In genomic region chr6:46166837-46167236, GRCm38 (mm10) we compare ENCODE assay signal across 15 mouse cellular contexts.
"Had no signal": no experiment of that assay in that cellular context is flagged by ENCODE, and none has a peak within 500 bp of the region (broad histone marks: within the 10 kb centered on the region; RNA-seq: fewer than 3 reads in every experiment).

No protein-coding gene starts in this region.

- H3K9me3 ChIP-seq: midbrain, embryonic 10.5 days; midbrain, embryonic 12.5 days; neural tube, embryonic 12.5 days; stomach, embryonic 15.5 days had no signal

- H3K4me1 ChIP-seq: midbrain, embryonic 10.5 days; midbrain, embryonic 12.5 days; neural tube, embryonic 12.5 days; stomach, embryonic 15.5 days had no signal

- H3K27me3 ChIP-seq: midbrain, embryonic 12.5 days; neural tube, embryonic 12.5 days; stomach, embryonic 15.5 days had no signal

- H3K4me2 ChIP-seq: lung, embryonic 14.5 days; midbrain, embryonic 12.5 days; neural tube, embryonic 12.5 days; stomach, embryonic 15.5 days had no signal

- H3K36me3 ChIP-seq: midbrain, embryonic 10.5 days; midbrain, embryonic 12.5 days; neural tube, embryonic 12.5 days; stomach, embryonic 15.5 days had no signal

- H3K4me3 ChIP-seq: midbrain, embryonic 10.5 days; midbrain, embryonic 12.5 days; neural tube, embryonic 12.5 days; stomach, embryonic 15.5 days had no signal

- DNase-seq: lung, adult 18-20 months; lung, embryonic 14.5 days; lung, postnatal 10 days; lung, postnatal 4 days; midbrain, embryonic 14.5 days; right cerebral cortex, postnatal 14 days; thymus, adult 2 months; thymus, postnatal 25 days; thymus, postnatal 4 days had no signal

- H3K9ac ChIP-seq: lung, embryonic 14.5 days; midbrain, embryonic 12.5 days; neural tube, embryonic 12.5 days; stomach, embryonic 15.5 days had no signal

- ATAC-seq: midbrain, embryonic 16.5 days had no signal

- H3K27ac ChIP-seq: midbrain, embryonic 10.5 days; midbrain, embryonic 12.5 days; neural tube, embryonic 12.5 days; stomach, embryonic 15.5 days; stomach, postnatal 0 days had no signal
